Mouse (Mus musculus) T-helper 2 cell (primary cell): ENCODE results near the gene Tbx15.
"Not testable (repeated sequence)": the region's sequence is repeated elsewhere in the genome, so short reads cannot be mapped to it uniquely, and the experiment has no call there.

ENCODE experiments used
- in situ Hi-C: fragments of 300-600 bp; cut with MboI, MseI; formaldehyde crosslinking; loops from one replicate; pipeline ENCODE4 v1.15.1; 2025; ENCODE audit warnings: high pct_unique_total_duplicates

Gene Tbx15

DNA sequence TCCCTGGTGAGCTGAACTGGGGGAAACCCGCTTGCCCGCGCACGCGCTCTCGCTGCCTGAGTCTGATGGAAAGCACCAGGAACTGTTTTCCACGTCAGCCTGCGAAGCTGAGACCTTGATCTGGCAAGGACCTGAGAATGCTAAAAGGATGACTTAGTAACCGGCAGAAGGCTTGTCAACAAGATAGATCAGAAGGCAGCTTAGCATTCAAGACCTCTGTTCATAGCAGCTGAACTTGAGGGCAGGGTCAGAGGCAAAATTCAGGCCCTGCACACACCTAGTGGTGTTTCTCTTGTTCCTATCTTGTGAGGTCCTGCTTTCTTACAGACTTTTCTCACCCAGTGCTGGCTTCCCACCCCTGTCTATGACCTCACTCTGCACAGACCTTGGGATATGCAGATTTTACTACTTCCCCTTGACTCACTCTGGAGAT, 23.3 kb downstream of the Tbx15 start:
- in situ Hi-C loops = no loop called here

DNA sequence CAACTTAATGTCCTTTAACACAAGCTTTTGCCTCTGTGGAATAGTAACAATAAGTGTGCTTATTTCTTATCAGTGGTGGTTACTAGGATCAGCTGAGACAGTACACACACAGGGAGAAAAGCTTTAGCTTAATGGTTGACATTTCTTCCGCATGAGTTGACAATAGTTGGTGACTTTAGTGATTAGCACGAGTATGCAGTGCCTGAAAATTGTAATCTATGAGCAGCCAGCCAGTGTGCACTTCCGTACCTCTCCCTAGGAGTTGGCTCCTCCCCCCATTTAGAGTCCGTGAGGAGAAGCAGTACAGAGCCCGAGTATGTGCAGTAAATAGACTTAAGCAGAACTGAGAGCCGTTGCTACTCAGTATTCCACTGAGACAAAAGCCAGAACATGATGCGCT, 24.5 kb downstream of the Tbx15 start:
- in situ Hi-C loops = no loop called here

DNA sequence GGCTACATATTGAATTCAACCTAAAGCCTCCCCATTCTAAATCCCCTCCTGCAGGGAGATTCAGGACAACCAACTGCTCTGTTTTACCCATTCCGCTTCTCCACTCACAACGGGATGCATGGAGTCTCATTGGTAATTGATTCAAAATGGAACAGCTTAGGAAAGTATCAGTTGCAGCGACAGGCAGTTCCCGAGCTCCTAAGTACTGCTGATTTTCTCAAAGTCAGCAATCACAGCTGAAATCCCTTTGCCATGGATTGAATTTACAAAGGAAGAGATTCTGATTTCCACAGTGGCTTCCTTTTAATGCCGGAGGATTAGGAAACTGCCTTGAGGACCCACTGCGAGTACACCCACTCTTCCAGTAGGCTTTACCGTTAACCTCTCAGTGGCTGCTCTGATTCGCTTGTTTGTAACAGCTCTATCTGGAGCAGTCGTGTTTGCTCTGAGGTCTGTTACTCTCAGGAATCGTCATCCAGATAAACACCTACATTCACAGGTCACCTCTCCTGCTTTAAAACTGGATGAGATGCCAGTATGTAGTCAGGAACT, 26.6 kb downstream of the Tbx15 start:
- in situ Hi-C loops = no loop called here

DNA sequence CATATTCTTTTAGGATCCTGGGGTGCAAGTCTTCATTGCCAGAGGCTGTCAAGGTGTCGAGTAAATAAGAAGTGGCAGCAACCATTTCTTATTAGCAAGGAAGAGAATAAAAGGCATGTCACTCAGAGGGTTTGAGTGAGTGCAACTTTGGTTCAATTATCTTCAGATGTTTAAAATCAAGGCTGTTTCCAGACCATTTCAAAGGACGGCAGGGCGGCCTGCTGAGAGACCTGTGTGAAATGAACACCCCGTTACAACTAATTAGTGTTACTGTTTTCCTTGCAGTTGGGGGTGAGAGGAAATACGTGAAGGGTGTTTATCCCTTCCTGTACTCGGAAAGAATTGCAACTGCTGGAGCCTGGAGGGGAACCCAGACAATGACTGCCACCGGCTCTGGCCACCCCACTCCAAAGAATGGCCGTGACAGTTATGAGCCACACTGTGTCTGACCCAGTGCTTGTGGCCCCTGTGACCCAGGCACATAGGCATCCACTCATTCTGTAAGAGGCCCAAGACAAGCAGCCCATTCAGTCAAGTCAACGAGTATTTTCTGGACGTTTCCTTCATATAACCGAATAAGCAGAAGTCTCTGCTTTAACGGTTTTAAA, 37.9 kb downstream of the Tbx15 start:
- in situ Hi-C loops = no loop called here

DNA sequence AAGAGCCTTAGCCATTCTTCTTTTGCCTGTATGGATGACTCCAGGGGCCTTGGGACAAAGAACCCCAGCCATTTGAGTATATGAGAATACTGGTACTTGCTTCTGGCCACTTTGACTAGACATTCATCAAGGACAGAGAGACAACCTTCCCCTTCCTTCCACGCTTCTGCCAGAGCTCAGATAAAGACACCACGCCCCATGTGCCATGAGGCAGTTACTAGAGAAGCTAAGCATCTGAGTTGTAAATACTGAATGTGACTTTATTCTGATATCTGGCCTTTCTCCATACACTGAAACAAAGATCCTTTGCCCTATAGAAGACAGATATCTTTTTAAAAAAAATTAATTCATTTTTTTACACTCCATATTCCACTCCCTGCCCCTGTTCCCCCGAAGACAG, 39.5 kb downstream of the Tbx15 start:
- in situ Hi-C loops = no loop called here

DNA sequence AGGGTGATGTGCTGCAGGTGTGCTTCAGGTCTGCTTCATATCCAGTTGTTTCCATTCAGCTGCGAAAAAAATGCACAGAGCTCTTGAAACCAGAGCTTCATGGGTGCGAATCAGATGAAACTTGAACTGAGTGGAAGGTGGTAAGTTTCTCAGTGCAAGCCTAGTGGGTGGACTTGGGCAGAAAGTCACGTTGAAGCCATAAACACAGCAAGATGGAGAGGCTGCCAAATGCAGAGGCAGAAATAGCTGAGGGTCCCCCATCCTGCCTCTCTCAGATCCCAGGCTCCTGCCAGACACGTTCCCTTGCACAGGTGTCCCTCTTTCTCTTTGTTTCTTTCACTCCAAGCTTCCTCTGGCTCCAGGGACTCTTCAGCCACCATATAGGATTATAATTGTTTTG, 41.3 kb downstream of the Tbx15 start:
- in situ Hi-C loops = no loop called here

DNA sequence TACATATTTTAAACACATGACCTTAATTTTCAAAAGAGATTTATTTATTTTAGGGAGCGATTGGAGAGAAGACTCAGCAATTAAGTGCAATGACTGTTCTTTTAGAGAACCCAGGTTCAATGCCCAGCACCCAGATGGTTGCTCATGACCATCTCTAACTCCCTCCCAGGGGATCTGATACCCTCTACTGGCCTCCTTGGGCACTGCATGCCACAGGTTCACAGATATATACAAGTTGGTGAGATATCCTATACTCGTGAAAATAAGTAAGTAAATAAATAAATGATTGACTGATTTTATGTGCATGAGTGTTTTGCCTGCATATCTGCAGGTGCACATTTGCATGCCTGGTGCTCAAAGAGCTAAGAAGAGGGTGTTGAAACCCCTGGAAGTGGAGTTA, 48.1 kb downstream of the Tbx15 start:
- in situ Hi-C loops = no loop called here

DNA sequence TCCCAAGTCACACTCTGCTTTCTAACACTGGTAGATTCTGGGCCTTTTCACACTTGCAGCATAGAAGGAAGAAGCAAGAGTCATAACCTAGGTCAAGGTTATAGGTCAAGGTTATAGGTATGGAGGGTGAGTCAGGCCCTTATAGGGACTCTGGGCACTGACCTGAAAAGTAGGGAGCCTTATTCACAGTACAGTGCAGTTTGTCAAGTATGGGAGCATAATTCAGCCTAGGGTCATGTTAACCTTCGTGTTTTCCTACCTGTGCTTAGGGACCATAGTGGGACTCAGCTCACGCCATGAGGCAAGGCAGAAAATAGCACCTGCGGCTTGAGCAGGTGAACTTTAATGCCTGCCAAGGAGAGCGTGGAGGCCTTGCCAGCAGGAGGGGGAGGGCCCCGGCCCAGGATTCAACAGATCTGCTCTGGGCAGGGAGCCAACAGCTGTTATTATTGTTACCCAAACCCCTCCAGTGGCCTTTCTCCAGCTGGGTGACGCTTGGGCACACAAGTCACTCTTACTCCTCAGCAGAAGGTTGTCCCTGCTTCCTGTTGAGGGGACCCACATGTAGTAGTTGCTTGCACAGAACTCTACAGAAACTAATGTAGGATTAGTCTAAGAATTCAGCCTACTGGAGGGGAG, 50.0 kb downstream of the Tbx15 start:
- in situ Hi-C loops = no loop called here

DNA sequence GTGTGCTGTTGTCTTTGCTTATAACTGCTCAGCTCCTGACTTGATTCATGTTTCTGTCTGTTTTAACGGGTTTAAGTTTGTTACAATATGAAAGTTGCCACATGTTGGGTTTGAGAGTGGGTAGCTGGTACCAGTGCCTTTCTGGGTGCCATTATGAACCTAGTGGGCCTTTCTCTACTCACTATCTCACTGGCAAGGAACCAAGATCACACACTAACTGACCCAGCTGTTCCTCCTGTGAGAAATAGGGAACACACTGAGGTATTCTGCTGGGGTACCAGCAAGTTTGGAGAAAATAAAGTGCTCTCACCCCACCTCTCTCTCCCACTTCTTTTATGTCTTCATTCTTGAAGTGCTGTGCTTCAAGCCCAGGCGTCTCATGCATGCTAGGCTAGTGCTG, 50.7 kb downstream of the Tbx15 start:
- in situ Hi-C loops = no loop called here

DNA sequence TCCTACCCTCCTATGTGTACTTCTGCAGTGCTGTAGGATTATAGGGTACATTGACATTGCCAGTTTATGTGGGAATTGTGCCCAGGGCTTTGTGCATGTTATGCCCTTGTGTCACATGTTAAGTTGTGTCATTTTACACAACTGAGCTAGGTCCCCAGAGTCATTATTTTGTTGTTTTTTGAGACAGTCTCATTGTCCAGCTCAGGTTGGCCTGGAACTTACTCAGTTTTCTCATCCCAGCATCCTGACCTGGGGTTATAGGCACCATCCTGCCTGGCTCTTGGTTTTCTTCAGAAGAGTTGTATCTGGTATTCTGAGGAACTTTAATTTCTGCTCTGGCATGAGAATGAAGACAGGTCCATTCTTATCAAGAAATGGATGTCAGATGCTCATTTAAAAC, 51.2 kb downstream of the Tbx15 start:
- in situ Hi-C loops = no loop called here

DNA sequence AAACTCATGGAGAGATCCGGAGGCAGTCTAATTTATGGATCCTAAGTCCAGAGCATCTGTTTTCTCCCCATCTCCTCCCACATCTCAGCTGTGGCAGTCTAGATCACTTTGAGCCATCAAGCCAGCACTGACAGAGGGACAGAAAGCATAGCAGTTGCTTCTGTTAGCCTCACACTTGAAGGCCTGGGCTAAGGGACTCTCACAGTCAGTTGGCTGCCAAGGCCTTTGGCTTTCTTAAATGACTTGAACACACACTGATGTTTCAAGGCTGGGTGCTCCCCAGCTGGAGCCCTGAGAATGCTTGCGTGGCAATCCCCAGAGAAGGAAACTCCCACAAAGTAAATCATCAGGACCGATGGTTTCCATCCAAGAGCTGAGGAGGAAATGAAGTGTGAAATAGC, 52.4 kb downstream of the Tbx15 start:
- in situ Hi-C loops = no loop called here

DNA sequence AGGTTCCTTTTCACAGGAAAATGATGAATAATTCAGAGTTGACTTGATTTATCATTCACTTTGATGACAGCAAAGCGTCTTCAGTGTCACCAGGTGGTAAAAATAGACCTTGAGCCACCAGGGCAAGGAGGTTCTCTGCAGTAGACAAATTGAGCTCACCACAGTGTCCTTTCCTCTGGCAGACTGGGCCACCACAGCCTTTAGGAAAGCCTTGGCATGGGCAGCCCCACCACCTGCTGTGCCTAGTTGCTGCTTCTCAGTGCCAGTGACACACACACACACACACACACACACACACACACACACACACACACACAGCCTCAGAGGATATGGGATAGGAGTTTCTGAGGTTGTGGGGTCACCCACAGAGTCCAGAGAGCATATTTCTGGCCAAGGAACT, 54.0 kb downstream of the Tbx15 start:
- in situ Hi-C loops = not testable (repeated sequence)

DNA sequence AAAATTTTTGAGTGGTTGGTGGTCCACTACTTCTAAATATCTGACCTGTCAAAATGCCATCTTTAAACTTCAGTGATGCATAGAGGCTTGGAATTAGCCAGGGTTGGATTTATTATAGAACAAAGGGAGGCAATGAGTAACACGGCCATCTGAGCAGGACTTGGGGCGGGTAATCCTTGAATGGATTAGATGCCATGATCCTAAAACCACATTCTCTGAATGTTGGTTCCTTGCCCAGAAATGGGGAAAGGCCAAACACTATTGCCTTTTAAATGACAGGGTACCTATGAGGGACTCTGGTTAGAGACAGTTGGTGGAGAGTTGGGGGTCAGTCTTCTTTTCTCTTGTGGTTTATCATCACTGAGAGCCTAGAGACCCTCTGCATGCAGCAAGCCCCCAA, 55.1 kb downstream of the Tbx15 start:
- in situ Hi-C loops = no loop called here

DNA sequence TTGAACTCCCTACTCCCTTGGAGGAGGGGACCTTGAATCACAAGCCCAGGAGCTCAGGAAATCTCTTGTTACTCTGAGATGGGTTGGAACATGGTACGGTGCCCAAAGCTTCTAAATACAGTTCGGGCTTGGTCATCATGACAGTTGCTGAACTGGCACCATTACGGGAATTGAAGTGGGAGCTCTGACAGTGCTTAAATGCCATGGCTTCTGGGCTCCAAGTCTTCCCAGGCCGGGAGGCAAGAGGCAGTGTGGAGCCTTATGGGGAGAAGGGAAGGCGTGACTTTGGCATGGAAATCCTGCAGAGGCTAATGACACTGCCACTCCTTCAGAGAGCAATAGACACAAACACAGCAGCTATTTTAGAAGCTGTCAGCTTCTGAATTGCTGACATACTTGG, 56.0 kb downstream of the Tbx15 start:
- in situ Hi-C loops = no loop called here

DNA sequence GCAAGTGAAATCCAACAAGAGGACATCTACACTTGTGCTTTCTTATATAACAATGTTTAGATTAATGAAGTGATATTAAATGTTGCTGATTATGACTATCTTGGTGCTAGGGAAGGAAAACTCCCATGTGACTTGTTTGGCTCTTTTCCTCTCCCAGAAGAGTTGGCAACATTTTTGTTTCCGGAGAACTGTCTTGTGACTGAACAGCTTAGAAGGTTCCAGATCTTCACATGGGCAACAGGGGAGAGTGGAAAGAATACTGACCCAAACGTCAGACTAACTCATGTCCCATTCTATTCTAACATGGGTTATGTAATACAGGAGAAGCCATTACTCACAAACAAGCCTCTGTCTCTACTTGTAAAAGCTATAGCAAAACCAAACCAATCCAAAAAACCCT, 60.7 kb downstream of the Tbx15 start:
- in situ Hi-C loops = no loop called here

DNA sequence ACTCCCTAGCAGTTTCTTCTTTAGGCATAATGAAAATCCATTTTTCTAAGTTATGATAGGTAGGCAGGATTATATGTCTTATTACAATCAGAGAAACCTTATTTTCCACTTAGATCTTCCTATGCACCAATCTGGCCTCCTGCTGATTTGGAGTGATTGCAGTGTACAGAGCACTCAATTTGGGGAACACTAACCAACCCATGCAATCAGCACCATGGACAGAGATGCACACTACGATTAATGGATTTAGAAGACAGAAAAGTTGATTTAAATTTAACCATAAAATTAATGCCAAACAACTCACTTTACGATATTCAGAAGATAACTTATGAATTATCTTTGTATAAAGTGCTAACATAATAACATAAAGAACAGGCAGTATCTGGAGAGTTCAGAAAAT, 70.7 kb downstream of the Tbx15 start:
- in situ Hi-C loops = no loop called here

DNA sequence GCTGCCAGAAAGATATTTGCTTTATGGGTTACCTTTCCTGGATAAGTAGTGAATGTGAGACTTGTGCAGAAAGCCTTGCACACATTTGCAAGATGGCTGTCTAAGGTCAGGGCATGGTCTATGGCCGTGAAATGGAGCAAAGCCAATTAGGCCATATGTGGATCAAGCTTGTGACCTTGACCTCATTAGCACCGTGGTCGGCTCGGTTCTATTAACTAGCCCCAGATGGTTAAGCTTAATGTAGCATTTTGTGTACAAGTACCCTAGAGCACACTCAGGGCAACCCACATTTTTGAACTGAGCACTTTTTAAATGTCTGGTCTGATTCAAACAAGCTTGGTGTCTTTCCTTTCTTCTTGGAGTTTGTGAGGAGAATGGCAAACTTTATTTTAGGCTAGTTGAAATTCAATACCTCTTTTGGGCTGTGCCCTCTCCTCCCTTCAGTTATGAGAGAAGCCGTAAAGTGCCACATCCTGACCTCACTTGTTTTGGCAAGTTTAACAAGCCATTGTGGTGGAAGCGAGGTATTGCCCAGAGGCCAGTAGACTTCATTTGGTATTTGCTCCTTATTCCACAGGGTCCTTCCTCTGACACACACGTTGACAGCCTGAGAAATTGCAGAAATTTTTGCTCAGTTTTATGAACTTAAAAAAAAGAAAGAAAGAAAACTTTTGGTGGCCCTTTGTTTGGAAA, 71.9 kb downstream of the Tbx15 start:
- in situ Hi-C loops = no loop called here

DNA sequence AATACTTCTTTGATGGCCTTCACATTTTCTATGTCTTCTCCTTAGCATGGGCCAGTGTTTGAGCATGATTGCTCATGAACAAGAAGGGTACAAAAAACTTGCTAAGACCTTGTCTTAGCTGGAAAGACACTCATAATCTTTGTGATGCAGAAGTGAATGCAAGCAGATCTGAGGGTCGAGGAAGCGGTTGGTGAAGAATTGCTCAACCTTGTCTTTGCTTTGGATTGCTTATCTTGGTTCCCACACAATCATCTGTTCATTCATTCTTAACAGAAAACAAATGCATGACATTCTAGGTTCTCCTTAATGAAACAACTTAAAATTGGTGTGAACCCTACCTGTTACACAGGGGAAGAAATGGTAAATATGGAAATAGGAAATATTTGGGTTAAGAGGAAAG, 82.2 kb downstream of the Tbx15 start:
- in situ Hi-C loops = loop anchor here (10.0 kb wide), 1 partner anchor 938 kb away; the partner anchor contains the start of gene Zfp697

DNA sequence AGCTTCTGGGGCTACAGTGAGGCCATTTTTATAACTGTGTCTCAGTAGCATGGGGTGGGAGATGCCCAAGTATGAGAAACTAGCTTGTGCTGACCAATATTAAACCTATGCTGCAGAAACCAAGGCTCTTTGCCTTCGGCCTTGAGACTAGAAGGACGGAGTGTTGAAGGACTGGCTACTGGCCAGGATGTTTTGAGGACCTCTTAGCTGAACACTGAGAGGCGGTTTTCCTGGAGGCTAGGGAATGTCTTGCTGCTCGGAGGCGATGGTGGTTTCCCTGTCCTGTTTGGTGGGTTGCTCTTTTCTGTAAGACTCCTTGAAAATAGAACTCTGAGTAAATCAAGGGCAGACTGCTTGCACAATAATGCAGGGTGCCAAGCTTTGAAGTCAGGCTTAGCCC, 89.1 kb downstream of the Tbx15 start:
- in situ Hi-C loops = loop anchor here (10.0 kb wide), 1 partner anchor 945 kb away; the partner anchor contains the start of gene Zfp697

DNA sequence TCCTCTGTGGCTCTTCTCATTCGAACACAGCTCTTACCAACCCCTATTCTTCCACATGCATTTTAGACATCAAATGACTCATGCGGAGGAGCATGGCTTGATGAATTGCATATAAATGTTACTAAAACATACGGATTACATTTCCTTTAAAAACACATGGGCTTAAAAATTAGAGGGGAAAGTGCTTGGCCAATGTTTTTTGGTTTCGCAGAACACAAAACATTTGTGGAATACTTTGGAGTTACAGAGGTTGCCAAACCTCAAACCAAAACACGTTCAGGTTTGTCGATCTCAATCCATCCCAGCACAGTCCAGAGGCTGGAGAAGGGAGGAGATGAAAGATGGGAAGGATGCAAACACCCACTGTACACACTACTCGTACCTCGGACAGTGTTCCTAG, 90.9 kb downstream of the Tbx15 start:
- in situ Hi-C loops = no loop called here

DNA sequence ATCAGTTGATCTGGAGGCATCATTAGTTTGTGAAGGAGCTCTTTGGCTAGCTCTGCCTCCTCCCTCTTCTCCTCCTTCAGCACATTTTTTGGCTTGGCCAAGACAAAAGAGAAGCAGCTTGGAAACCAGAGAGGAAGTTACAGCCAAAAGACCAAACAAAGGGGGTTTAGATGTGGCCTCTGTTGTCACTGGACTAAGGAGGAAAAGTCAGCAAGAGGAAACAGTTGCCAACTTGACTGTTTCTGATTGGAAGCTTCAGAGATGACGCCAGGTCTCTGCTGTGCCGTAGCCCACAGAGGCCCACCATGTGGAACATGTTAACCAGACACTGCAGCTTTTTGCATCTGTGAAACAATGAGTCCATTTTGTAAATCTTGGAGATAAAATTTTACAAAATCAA, 96.7 kb downstream of the Tbx15 start:
- in situ Hi-C loops = no loop called here

DNA sequence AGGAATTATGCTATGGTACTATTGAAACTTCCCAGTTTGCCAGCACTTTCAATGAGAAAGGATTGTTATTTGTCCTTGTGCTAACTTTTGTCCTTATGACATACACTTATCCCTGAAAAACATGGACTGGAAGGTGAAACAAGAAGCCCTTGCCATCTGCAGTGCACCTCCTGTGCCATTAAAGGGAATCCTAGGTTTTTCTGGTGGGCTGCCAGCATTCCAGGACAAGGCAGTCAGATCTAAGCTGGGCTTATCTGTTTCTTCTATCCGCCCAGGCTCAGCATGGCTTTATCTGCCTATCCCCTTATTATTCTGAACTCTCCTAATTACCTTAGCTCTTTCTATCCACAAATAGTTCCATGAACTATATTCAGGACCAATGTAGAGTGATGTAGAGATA, 98.6 kb downstream of the Tbx15 start:
- in situ Hi-C loops = no loop called here

DNA sequence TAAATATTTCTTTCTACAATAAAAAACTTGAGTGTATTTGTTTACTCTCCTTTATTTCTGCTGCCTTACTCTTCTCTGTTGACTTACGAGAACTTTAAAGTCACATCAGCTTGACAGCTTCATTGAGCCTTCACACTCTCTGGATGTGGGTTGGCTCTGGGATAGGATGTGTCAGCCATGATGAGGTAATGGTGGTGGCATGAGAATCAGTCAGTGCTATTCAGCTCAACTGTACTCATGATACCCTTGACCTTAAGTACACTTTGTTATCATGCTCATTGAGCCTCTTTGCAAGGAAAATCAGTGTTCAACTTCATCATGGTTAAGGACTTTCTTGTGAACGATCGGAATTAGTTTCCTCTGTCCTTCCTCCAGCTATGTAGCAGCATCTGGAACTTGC, 99.8 kb downstream of the Tbx15 start:
- in situ Hi-C loops = no loop called here
